Mouse (Mus musculus): ENCODE data around the gene Taok3. TPM values are rescaled to one million over a fixed set of nuclear protein-coding genes. Genes with fewer than 3 reads are reported as not detected.

Gene Taok3
- total and polyA plus RNA-seq, 3 experiments = 8.3 to 35.0 (median 17.4) TPM

DNA sequence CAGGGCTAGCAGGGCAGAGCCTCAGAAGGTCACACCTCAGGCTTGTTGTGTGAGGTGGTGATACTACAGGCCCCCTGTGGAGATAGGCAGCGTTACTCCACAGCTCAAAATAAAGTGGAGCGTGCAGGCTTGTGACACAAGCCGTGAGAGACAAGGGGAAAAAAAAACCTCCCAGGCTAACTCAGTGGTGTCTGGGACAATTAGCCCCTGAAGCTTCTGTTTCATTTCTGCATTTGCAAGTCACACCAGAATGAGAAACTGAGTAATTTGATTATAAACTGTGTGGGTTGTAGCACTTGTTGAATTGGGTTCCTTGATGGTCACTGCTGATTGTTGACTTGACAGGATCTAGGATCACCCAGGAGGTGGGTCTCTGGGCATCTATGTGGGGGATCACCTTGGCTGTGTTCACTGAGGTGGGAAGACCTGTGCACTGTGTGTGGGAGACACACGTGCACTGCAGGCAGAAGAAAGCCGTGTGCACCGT is 39.9 kb downstream of the Taok3 start (continued):
- TF ChIP-seq POLR2AphosphoS2 (IDR thresholded peaks at IDR 0.05; ENCODE audit: low read depth, low read length) = no peak
- no peak for TF ChIP-seq ZKSCAN1 (IDR thresholded peaks at IDR 0.05; ENCODE audit: borderline replicate concordance, low read depth, low read length)
- peak; percentile 84 for TF ChIP-seq EP300 (IDR thresholded peaks at IDR 0.05; ENCODE audit: low read length)
- no peak for TF ChIP-seq GABPA (IDR thresholded peaks at IDR 0.05; ENCODE audit: insufficient replicate concordance, low read depth, low read length)
- no peak for TF ChIP-seq CHD1 (IDR thresholded peaks at IDR 0.05; ENCODE audit: low read depth, low read length)
- TF ChIP-seq KAT2A (IDR thresholded peaks at IDR 0.05; ENCODE audit: insufficient replicate concordance, low read length) = no peak
- no peak for TF ChIP-seq ZC3H11A (IDR thresholded peaks at IDR 0.05; ENCODE audit: low read depth, low read length)
- TF ChIP-seq BHLHE40 (IDR thresholded peaks at IDR 0.05; ENCODE audit: low read depth, low read length) = peak; percentile 90
- no peak for TF ChIP-seq CHD2 (IDR thresholded peaks at IDR 0.05; ENCODE audit: low read length)
- TF ChIP-seq E2F4 (IDR thresholded peaks at IDR 0.05; ENCODE audit: insufficient replicate concordance, low read depth, low read length) = no peak

DNA sequence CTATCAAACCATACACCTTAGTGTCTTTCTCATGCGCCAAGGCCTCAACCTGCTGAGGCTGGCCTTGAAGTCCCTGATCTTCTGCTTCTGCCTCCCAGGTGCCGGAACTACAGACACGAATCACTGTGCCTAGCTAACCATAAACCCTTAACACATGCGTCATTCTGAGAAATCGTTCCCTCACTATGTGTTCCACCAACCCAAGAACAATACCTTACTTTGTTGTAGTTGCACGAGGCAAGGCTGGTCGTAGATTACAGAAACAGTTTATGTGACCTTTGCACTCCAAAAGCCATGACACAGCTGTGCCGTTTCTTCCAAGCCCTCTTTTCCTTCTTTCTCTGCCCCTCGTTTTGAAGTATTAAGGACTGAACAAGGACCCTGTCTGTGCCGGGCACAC is 40.6 kb downstream of the Taok3 start:
- in situ Hi-C loops (cut with MboI; ENCODE audit: low pct_ligation_motif_present, low pct_unique_long_range_greater_than_20kb, low sequenced_read_pairs) = no loop called here
- Histone ChIP-seq H3K9me3 (replicated peaks; ENCODE audit: low read length) (peaks cover 4% of the 10 kb centered on the region), H3K27me3 (replicated peaks) (no peaks in the 10 kb centered on the region), H3K4me3 (replicated peaks in 1 of 3; ENCODE audit: low read depth in 2 of 3, low read length in 2 of 3, poor library complexity in 1 of 3) (no peak overlapping the region), H3K4me1 (ENCODE audit: control insufficient read depth in 1 of 2, insufficient read depth in 2 of 2) (peaks cover 10 to 72% of the 10 kb centered on the region in 2 experiments), H3K4me2 (ENCODE audit: insufficient read depth, low read depth, poor library complexity, severe bottlenecking) (peak overlapping the region; percentile 37; the same call in 1 of the 2 replicates), H3K36me3 (replicated peaks in 1 of 2; ENCODE audit: control insufficient read depth in 1 of 2, insufficient read depth in 1 of 2, low read length in 1 of 2) (peaks cover 8 to 36% of the 10 kb centered on the region in 2 experiments), H3K27ac (ENCODE audit: insufficient read depth, low read depth) (peak overlapping the region; percentile 98), H3K9ac (ENCODE audit: insufficient read depth, low read depth) (no peak overlapping the region), H3K79me2 (replicated peaks; ENCODE audit: control insufficient read depth, extremely low read depth, insufficient read depth, poor library complexity, severe bottlenecking) (peaks cover 17% of the 10 kb centered on the region)
- dilution Hi-C loops (cut with MboI; ENCODE audit: extremely low pct_ligation_motif_present, extremely low pct_unique_long_range_greater_than_20kb, low sequenced_read_pairs) = no loop called here
- peak; percentile 86 for DNase-seq (ENCODE audit: extremely low read depth)
- peak; percentile 74 for TF ChIP-seq MYC (IDR thresholded peaks at IDR 0.05; ENCODE audit: low read depth, low read length)
- no peak for TF ChIP-seq ZC3H11A (IDR thresholded peaks at IDR 0.05; ENCODE audit: low read depth, low read length)
- peak; percentile 66 for TF ChIP-seq MAX (IDR thresholded peaks at IDR 0.05; ENCODE audit: low read length)
- no peak for TF ChIP-seq USF1 (IDR thresholded peaks at IDR 0.05; ENCODE audit: low read depth, low read length)
- TF ChIP-seq CHD1 (IDR thresholded peaks at IDR 0.05; ENCODE audit: low read depth, low read length) = no peak
- no peak for TF ChIP-seq RAD21 (IDR thresholded peaks at IDR 0.05; ENCODE audit: low read depth, low read length)
- no peak for TF ChIP-seq ZMIZ1 (IDR thresholded peaks at IDR 0.05; ENCODE audit: low read depth, low read length)
- TF ChIP-seq MEF2A (IDR thresholded peaks at IDR 0.05; ENCODE audit: borderline replicate concordance, low read depth, low read length) = no peak
- peak; percentile 59; the same call in 1 of the 2 replicates for TF ChIP-seq IRF4 (IDR thresholded peaks at IDR 0.05; ENCODE audit: low read depth, low read length)
- TF ChIP-seq SMC3 (IDR thresholded peaks at IDR 0.05; ENCODE audit: low read depth, low read length) = no peak
- peak; percentile 60; the same call in 1 of the 2 replicates for TF ChIP-seq JUN (IDR thresholded peaks at IDR 0.05; ENCODE audit: insufficient read depth, low read depth, low read length)
- no peak for TF ChIP-seq ELF1 (IDR thresholded peaks at IDR 0.05; ENCODE audit: low read depth, low read length)
- TF ChIP-seq UBTF (IDR thresholded peaks at IDR 0.05; ENCODE audit: low read depth, low read length) = no peak
- TF ChIP-seq ZKSCAN1 (IDR thresholded peaks at IDR 0.05; ENCODE audit: borderline replicate concordance, low read depth, low read length) = no peak
- no peak for TF ChIP-seq MAFK (IDR thresholded peaks at IDR 0.05; ENCODE audit: insufficient replicate concordance, low read length)
- TF ChIP-seq EP300 (IDR thresholded peaks at IDR 0.05; ENCODE audit: low read length) = peak; percentile 43; the same call in 1 of the 2 replicates
- peak; percentile 56; the same call in 1 of the 2 replicates for TF ChIP-seq JUND (conservative IDR thresholded peaks at IDR 0.05; ENCODE audit: low read depth, low read length)
- no peak for TF ChIP-seq E2F4 (IDR thresholded peaks at IDR 0.05; ENCODE audit: insufficient replicate concordance, low read depth, low read length)
- TF ChIP-seq PAX5 (IDR thresholded peaks at IDR 0.05; ENCODE audit: low read length) = no peak
- no peak for TF ChIP-seq RCOR1 (conservative IDR thresholded peaks at IDR 0.05; ENCODE audit: low read depth, low read length)
- TF ChIP-seq TCF12 (IDR thresholded peaks at IDR 0.05; ENCODE audit: low read depth, low read length) = peak; percentile 37; the same call in 1 of the 2 replicates
- TF ChIP-seq CTCF (conservative IDR thresholded peaks at IDR 0.05 in 1 of 2, IDR thresholded peaks at IDR 0.05 in 1 of 2; ENCODE audit: low read depth in 2 of 2, low read length in 2 of 2) = no peak
- no peak for TF ChIP-seq POLR2AphosphoS2 (IDR thresholded peaks at IDR 0.05; ENCODE audit: low read depth, low read length)
- TF ChIP-seq USF2 (conservative IDR thresholded peaks at IDR 0.05; ENCODE audit: low read depth, low read length) = no peak
- TF ChIP-seq HCFC1 (IDR thresholded peaks at IDR 0.05; ENCODE audit: low read depth, low read length) = no peak
- TF ChIP-seq POLR2A (IDR thresholded peaks at IDR 0.05; ENCODE audit: low read depth, low read length) = no peak; the same call in 1 of the 2 replicates
- TF ChIP-seq CHD2 (IDR thresholded peaks at IDR 0.05; ENCODE audit: low read length) = no peak
- peak; percentile 78 for TF ChIP-seq ETS1 (conservative IDR thresholded peaks at IDR 0.05; ENCODE audit: low read depth, low read length)
- TF ChIP-seq SIN3A (IDR thresholded peaks at IDR 0.05; ENCODE audit: low read length) = no peak; the same call in 1 of the 2 replicates
- no peak for TF ChIP-seq MAZ (IDR thresholded peaks at IDR 0.05; ENCODE audit: low read depth, low read length)
- no peak for TF ChIP-seq TBP (conservative IDR thresholded peaks at IDR 0.05; ENCODE audit: low read depth, low read length)
- 0 out of 2 replicates have a peak, but pooled peaks have one; percentile 53 for TF ChIP-seq MXI1 (IDR thresholded peaks at IDR 0.05; ENCODE audit: low read depth, low read length)
- TF ChIP-seq KAT2A (IDR thresholded peaks at IDR 0.05; ENCODE audit: insufficient replicate concordance, low read length) = no peak
- TF ChIP-seq NELFE (IDR thresholded peaks at IDR 0.05; ENCODE audit: low read depth, low read length) = no peak
